Mouse (Mus musculus): Measurements from ENCODE around the gene Glb1l.

Gene Glb1l

DNA sequence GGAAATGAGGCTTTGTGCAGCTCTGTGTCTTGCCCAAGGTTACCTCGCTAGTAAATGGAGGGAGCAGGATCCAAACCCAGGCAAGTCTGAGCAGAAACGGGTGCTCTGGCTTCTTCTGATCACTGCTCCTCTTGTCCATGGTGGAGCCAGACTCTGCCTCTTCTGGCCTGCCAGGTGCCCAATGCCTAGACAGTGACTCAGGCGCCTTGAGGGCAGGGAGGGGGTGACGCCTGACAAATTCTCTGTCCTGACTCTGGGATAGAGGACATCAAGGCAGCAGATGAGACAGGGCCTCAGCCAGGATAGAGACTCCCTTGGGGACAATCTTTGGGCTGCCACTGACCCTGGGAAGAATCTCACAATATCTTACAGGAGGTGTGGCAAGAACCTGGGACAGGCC, 20.6 kb upstream of the Glb1l start:
- DNase-seq (ENCODE audit: low spot score in 2 of 2), result no peak

GRCm38 (mm10) chr1:75230335-75230994, 19.9 kb upstream of the Glb1l start:
- no peak for DNase-seq (ENCODE audit: low spot score in 2 of 2)

DNA sequence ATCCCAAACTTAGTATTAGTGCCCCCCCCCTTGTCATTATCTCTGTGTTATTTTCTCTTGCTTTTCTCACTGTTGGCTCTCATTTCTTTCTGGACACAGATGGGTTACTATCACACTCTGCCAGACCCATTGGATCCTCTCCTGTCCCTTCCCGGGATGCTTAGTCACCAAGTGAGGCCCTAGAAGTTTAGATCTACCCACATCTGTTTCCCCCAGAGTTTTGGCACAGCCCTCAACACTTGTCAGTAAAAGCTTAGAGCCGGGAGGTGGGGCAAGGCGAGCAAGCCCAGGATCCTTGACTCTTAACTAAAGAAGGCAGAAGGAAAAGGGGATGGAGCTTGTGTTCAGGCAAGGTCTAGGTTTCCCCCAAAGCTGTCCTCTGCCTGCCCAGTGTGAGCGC, 18.5 kb upstream of the Glb1l start:
- DNase-seq (ENCODE audit: low spot score in 2 of 2), result no peak

DNA sequence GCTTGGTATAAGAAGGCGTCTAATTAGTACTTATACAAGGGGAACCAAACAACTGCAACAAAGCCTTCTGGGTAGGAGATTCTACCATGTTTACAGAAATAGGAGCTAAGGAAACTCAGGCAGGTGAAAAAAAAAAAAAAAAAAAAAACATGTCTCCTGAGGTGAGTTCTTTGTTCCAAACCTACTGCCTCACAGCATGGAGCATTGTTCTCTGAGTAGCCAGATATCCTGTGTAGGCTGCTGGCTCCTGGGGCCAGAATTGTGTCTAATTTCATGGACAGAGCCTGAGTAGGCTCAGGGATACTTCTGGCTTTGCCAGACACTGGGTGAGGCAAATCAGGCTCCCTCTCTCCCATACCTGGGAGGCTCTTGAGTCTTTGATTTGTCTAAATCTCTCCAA, 17.0 kb upstream of the Glb1l start:
- DNase-seq (ENCODE audit: low spot score in 2 of 2), result no peak

GRCm38 (mm10) chr1:75226138-75226537, 15.5 kb upstream of the Glb1l start:
- DNase-seq (ENCODE audit: low spot score in 2 of 2), result no peak

GRCm38 (mm10) chr1:75225473-75225872, 14.9 kb upstream of the Glb1l start:
- DNase-seq (ENCODE audit: low spot score in 2 of 2), result no peak

DNA sequence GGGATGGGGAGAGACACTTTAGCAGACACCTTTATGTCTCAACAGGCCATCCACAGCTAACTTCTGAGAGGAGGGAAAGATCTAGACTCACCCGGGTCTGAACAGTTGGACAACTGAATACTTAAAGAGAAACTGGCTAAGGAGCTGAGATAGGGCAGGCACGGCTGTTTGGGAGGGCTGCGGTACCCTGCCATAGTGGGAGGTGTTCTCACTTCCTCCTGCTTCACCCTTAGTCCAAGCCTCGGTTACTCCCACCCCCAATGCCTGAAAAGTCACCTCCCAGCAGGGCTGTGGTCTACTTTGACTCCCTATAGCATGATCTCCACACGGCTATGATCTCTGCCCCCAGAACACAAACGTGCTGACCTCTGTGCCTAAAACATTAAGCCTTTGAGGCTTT, 12.9 kb upstream of the Glb1l start:
- no peak for DNase-seq (ENCODE audit: low spot score in 2 of 2)

DNA sequence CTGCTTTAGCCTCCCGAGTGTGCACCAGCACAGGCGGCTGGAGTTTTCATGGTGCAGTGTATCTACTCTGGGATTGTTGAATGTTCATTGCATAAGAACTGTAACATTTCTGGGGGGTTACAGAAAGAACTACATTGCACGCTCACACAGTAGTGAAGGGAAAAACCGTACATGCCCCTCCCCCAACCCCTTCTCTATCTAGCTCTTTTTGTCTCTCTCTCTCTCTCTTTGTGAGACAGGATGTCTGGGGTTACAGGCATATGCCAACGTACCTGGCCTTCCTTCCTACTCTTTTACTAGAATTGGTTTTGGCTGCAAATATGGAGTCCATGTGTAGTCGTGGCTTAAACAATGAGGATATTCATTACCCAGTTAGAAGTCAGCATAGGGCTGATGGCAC, 12.3 kb upstream of the Glb1l start:
- DNase-seq (ENCODE audit: low spot score in 2 of 2), result no peak

GRCm38 (mm10) chr1:75221538-75221937, 10.9 kb upstream of the Glb1l start:
- no peak for DNase-seq (ENCODE audit: low spot score in 2 of 2)

DNA sequence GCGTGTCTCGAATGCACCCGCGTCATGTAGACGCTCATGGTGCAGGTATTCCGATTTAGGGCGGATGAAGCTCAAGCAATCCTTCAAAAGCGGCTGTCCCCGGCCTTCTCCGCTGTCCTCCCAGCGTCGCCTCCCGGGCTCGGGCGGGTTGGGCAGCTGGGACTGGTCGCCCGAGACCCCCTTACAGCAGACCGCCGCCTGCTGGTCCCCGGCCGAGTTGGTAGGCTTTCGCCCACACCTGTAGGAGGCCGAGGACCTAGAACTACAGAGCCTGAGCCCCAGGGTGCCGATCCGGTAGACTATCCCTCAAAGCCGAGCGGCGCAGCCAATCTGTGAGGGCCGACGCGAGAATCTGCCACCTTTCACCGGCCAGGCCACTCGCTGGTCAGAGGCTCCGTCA, 8.9 kb upstream of the Glb1l start, which contains the start of gene Tuba4a:
TSS of gene Tuba4a (minus strand) at position 335 of the 400 bp plus-strand sequence.
- no peak for DNase-seq (ENCODE audit: low spot score in 2 of 2)

DNA sequence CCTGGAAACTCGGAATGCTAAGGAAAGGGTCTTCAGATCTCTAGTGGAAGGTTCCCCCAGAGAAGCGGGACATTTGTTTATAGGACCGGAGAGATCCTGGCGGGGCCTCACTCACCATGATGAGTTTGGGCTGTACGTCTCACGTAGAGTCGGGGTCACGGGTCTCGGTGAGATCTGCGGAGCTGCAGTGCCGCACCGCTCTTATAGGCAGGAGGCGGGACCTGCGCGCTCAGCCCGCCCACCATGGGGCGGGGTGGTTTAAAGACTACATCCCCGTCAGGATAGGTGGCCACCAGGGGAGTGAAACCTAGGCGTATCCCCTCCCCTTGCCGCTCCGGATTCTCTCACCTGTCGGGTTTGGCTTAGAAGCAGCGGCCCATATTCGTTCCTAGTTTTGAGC, 8.5 kb upstream of the Glb1l start:
- peak; percentile 93 for DNase-seq (ENCODE audit: low spot score in 2 of 2)

GRCm38 (mm10) chr1:75218227-75219001, 7.8 kb upstream of the Glb1l start:
- peak; percentile 72 for DNase-seq (ENCODE audit: low spot score in 2 of 2)

- DNase-seq (ENCODE audit: low spot score in 2 of 2), result peak in 1 of 2 experiments; percentile 59
These were observed 7.2 kb upstream of the Glb1l start for GRCm38 (mm10) chr1:75217893-75218226.

DNA sequence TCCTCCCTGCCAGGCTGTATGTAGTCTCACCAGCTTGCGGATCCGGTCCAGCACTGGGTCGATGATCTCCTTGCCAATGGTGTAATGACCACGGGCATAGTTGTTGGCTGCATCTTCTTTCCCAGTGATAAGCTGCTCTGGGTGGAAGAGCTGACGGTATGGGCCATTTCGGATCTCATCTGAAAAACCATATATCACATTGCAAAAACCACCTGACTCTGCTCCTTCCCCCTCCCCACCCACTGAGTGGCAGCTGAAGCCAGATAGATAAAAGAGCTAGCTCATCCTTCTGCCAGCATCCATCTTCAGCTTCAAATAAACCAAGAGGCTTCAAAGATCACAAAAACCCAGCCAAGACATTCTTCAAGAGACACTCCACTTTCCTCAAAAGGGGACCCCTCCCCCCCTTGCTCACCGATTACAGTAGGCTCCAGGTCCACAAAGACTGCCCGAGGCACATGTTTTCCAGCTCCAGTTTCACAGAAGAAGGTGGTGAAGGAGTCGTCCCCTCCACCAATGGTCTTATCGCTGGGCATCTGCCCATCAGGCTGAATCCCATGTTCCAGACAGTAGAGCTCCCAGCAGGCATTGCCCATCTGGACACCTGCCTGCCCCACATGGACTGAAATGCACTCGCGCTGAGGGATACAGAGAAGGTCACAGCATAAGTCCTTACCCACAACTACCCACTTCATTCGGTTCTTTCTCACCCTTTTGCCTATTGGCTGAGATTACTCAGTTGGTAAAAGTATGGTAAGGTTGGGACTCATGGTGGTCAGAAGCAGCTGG, 6.4 kb upstream of the Glb1l start:
- no peak for DNase-seq (ENCODE audit: low spot score in 2 of 2)

DNA sequence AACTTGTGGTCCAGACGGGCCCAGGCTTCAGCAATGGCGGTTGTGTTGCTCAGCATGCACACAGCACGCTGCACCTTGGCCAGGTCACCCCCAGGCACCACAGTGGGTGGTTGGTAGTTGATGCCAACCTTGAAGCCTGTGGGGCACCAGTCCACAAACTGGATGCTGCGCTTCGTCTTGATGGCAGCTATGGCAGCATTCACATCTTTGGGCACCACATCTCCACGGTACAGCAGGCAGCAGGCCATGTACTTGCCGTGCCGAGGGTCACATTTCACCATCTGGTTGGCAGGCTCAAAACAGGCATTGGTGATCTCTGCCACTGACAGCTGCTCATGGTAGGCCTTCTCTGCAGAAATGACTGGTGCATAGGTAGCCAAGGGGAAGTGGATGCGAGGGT, 5.2 kb upstream of the Glb1l start:
- DNase-seq (ENCODE audit: low spot score in 2 of 2), result no peak

GRCm38 (mm10) chr1:75214886-75215285, 4.3 kb upstream of the Glb1l start:
- DNase-seq (ENCODE audit: low spot score in 2 of 2), result peak; percentile 63 to 73

- no peak for DNase-seq (ENCODE audit: low spot score in 2 of 2)
These were observed 3.8 kb upstream of the Glb1l start for GRCm38 (mm10) chr1:75214442-75214841.

- DNase-seq (ENCODE audit: low spot score in 2 of 2), result no peak
These were observed 2.5 kb upstream of the Glb1l start for GRCm38 (mm10) chr1:75213096-75213495.

GRCm38 (mm10) chr1:75212542-75212941, 1.9 kb upstream of the Glb1l start:
- no peak for DNase-seq (ENCODE audit: low spot score in 2 of 2)

GRCm38 (mm10) chr1:75211141-75211708, 612 bp upstream of the Glb1l start:
- no peak for DNase-seq (ENCODE audit: low spot score in 2 of 2)

GRCm38 (mm10) chr1:75208967-75209678, 1.5 kb downstream of the Glb1l start:
- no peak for DNase-seq (ENCODE audit: low spot score in 2 of 2)

GRCm38 (mm10) chr1:75201236-75201635, 9.4 kb downstream of the Glb1l start:
- no peak for DNase-seq (ENCODE audit: low spot score in 2 of 2)

Data from right cerebral cortex, adult 2 months (tissue).